Mouse (Mus musculus) ES-Bruce4 (cell line): ENCODE measurements around the gene Ltbp1.

Source experiments
- CTCF ChIP-seq: IDR thresholded peaks from one replicate; pipeline ENCODE4 v1.8.1; 2011; ENCODE audit warnings: low read depth, low read length
- EP300 ChIP-seq: IDR thresholded peaks from 2 replicates; pipeline ENCODE4 v1.6.1; 2011; ENCODE audit warnings: low read depth, low read length; ENCODE audit not compliant: insufficient read depth

GRCm38 (mm10) chr17:75010955-75011354, 5.6 kb downstream of the Ltbp1 start:
- no peak for TF ChIP-seq EP300
- no peak for TF ChIP-seq CTCF
